Mouse (Mus musculus) CD4-positive helper T cell, adult 2 months (primary cell): ENCODE data around the gene St6gal1.

Experiments
- DNase-seq: peaks from one replicate; pipeline ENCODE4 v3.0.0-alpha.2; 2012; ENCODE audit warnings: low read depth, missing footprints, low spot score

The St6gal1 gene

DNA sequence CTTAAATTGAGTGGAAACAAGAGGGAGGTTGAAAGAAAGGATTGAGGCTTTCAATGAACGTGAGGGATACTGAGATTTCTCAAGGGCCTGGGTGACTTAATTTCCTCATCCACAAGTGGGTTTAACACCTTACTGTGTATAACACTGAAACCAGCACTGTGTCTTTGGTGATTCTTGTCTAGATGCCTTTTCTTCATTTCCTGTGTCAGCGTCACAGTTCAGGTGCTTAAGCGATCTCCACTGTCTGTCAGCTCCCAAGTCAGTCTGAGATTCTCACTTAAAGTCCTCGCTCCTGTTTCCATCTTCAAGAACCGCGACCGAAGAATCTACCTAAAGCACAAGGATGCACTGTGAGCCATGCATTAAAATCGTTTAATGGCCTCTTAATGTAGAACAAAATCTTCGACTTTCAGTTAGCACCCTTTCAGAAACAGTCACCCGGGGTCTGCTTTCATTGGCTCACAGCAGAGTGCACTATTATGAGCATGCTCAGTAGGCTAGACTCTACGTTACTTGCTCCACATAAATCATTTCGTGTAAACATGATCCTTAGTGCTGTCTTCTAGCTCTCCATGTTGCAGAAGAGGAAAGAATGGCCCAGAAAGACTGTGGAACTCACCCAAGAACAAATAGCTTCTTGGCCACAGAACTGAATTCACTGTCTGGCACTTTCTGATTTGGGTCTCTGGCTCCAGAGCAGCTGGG lies 1.2 kb upstream of the St6gal1 start:
- DNase-seq = peak; percentile 77

DNA sequence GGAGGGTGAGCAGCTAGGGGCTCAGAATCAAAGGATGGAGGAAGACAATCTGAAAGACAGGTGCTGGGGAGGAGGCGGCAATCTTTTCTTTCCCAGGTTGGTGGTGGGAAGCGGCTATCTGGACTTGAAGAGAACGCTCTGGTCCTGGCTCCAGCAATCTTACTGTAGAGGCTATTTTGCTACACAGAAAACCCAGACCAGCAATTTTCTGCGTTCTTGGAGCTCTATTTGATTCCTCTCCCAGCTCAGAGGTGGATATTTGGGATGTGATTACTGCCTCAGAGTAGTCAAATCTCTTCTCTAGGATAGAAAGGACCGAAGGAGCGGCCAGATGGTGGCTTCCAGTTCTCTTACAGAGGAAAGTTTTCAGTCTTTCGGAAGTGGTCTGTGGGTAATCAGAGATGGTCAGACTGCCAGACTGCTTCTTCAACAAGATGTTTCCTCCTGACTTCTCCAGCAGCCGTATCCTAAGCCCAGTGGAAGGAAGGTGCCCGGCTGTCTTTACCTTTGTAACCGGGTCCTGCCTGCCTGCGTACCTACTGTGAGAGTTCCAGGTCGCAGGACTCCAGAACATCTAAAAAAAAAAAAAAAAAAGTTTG lies 570 bp upstream of the St6gal1 start:
- DNase-seq = peak; percentile 57

GRCm38 (mm10) chr16:23225069-23225721 lies 655 bp downstream of the St6gal1 start:
- peak; percentile 78 for DNase-seq

- peak; percentile 75 for DNase-seq
Observed at GRCm38 (mm10) chr16:23225821-23226600, 1.5 kb downstream of the St6gal1 start.

DNA sequence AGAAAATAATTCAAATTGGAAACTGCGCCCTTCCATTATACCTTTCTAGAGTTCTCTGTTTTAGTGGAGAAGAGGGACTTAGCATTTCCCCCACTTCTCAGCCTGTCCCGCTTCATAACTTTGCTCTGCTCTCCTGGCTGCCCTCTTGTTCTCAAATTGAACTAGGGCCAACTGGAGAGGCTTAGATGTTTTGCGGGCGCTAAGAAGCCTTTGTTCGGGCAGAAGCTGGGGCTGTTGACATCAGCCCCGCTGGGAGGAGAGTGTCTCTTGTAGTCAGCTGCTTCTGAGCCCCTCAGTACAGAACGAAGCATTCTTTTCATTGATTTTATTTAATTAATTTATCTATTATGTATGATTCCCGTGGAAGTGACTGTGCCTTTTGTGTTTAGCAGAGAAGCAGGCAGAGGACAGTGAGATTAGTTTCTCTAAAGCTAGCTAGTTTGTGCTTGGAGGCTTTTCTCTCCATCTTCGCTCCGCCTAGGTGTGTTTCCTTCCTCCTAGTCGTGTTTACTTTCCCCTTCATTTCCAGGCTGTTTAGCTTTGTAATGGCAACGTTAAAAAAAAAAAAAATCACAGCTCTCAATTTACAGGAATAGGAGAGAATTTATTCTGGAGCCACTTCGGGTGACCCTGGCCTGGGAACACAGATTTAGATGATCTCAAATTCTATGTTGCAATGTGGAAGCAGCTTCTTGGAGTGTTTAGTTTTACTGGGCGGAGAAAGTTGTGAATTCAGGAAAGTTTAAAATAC lies 2.2 kb downstream of the St6gal1 start:
- peak; percentile 56 for DNase-seq

GRCm38 (mm10) chr16:23227851-23228250 lies 3.3 kb downstream of the St6gal1 start:
- peak; percentile 37 for DNase-seq

DNA sequence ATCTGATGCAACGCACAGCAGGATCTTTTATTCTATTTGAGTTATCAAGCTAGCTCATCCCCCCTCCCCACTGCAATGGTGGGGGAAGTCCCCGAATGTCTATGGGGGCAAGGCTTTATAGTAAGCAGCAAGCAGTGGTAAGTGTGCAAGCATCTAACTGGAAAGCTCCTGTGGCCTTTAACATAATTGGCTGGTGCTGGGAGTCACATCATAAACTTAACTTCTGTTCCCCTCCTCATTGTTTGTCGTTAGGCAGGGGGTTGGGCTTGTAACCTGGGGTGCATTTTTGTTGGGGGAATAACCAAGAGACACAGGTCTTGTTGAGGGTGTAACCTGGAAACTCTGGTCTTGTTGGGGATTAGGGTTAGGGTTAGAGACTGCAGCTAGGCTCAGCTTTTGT lies 3.9 kb downstream of the St6gal1 start:
- peak; percentile 73 for DNase-seq

- DNase-seq = peak; percentile 44
Observed at GRCm38 (mm10) chr16:23229945-23230344, 5.4 kb downstream of the St6gal1 start.

GRCm38 (mm10) chr16:23231168-23231567 lies 6.6 kb downstream of the St6gal1 start:
- no peak for DNase-seq

GRCm38 (mm10) chr16:23232691-23233090 lies 8.2 kb downstream of the St6gal1 start:
- no peak for DNase-seq

DNA sequence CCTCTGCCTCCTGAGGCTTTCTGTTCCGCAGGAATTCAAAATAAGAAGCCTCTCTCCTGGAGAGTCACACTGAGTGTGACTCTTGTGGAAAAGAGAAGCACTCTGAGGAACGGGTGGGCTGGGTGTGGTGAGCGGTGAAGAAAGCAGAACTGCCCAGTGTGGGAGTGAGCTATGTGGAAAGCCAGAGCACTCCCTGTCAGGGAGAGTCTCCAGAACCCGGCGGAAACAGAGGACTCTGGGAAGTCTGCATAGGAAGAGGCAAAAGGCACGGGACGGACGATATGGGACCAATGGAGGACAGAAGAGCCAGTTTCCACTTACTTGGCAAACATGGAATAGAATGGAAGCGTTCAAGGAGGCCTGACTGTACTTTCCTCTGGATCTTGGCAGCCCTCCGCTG lies 9.0 kb downstream of the St6gal1 start:
- no peak for DNase-seq

GRCm38 (mm10) chr16:23234557-23234956 lies 10.0 kb downstream of the St6gal1 start:
- DNase-seq = no peak

DNA sequence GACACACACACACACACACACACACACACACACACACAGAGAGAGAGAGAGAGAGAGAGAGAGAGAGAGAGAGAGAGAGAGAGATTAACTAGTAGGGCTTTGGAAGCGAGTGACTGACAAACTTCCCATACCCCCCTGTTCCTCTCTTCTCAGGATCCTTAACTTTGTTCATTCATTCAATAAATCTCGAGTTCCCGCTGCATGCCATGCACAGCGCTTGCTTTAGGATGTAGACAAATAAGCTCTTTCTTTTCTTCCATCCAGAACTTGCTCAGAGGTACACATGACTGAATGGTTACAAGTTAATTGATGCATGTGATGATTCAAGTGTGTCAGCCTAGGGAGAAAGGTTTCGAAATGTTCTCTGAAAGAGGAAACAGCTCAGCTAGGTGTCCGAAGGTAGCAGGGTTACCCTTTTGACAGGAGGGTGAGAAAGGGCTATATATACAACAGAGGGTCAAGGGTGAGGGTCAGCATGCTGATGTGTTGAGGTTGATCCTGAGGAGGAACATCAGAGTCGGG lies 10.7 kb downstream of the St6gal1 start:
- DNase-seq = no peak

GRCm38 (mm10) chr16:23239583-23239982 lies 15.0 kb downstream of the St6gal1 start:
- no peak for DNase-seq

DNA sequence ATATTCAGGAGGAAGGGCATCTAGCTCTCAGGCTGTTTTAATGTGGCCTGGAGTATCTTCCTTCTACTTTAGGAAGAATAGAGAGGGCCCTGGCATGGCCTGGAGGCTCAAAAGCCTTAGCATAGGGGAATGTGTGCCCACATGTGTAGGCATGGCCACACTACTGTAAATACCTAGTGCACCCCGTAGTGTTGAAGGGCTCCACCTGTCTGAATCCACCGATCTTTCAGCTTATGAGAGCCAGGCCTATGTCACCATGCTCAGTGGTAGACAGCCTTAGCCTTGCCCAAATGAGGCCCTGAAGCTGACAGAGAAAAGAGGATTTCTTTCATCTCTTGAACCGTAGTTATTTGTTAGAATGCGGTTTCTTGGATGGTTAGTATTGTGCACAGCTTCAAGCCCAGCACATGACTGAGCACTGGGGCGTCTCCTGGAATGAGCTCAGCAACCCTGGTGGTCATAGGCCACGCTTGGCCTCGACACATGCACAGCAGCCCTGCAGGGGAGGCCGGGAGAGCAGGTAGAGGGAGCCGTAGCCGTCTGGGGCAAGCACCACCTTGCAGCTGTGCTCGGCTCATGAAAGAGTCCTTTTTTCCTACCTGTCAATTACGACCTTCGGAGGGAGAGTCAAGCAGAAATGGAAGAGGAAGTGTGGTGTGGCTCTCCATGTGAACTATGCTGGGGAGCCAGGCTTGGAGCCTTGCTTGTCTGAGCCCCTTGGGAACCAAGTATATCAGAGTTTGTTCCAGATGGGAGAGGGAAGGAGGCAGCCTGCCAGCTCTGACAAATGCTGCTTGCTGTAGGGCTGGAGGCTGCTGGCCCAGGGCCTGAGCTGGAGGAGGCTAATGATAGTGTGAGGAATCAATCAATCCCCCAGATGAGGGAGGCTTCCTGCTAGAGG lies 15.8 kb downstream of the St6gal1 start:
- DNase-seq = peak; percentile 52

GRCm38 (mm10) chr16:23240950-23241259 lies 16.4 kb downstream of the St6gal1 start:
- DNase-seq = no peak

- DNase-seq = no peak
Observed at GRCm38 (mm10) chr16:23243726-23244425, 19.3 kb downstream of the St6gal1 start.

DNA sequence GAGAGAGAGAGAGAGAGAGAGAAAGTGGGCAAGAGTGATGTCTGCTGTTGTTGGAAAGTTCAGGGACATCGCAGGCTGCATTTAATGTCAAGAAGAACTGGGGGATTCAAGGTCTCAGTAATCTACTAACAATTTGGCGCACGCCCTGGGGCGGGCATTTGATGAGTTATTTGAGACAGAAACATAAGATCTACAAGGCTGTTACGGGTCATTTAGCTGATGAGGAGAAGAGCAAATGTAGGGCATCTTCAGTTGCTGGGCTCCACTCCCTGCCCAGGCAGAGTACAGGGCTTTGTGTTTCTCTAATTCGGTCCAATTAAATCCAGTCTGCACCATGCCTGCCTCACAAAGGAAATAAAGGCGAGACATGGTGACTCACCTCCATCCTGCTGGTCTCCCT lies 19.9 kb downstream of the St6gal1 start:
- no peak for DNase-seq

DNA sequence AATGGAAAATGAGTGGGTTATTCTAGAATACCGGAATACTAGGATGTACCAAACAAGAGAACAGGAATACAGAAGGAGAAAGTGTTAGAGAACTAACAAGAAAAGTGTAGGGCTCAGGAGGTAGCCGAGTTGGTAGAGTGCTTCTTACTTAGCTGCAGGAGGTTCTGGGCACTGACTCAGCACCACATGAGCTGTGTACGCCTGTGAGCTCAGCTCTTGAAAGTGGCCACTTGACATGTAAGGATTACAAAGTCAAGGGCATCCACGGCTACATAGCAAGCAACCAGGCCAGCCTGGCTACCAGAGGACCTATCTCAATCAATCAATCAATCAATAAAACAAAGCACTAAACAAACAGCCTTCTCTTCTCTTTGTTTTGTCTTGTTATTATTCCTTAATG lies 24.7 kb downstream of the St6gal1 start:
- no peak for DNase-seq

GRCm38 (mm10) chr16:23249762-23250161 lies 25.2 kb downstream of the St6gal1 start:
- DNase-seq = no peak
